In genomic region chr7:29303738-29304462, GRCm38 (mm10) we compare ENCODE assay signal across 8 mouse cellular contexts. TPM values are rescaled to one million over a fixed set of nuclear protein-coding genes. Genes with fewer than 3 reads are reported as not detected.
DNase-seq lines count a peak whose midpoint lies in the region; ATAC-seq and TF ChIP-seq lines count a peak whose summit lies in the region.

Gene Dpf1, plus strand, starts transcription at chr7:29303951.

- no peak for TF ChIP-seq CTCF in C2C12 (IDR thresholded peaks at IDR 0.05; ENCODE audit: control insufficient read depth, insufficient read depth, insufficient read length)
- no peak for TF ChIP-seq CTCF in heart, adult 2 months (IDR thresholded peaks at IDR 0.05)
- no peak for TF ChIP-seq CTCF in kidney, adult 2 months (conservative IDR thresholded peaks at IDR 0.05; ENCODE audit: insufficient read depth, insufficient read length, low read depth, low read length)

- peak; percentile 85 for ATAC-seq in embryonic facial prominence, embryonic 11.5 days (replicated peaks; ENCODE audit: insufficient number of reproducible peaks, low FRiP score, low TSS enrichment, low read depth)
- peak; percentile 71 for ATAC-seq in limb, embryonic 12.5 days (ENCODE audit: insufficient number of reproducible peaks, insufficient read depth, low FRiP score, low TSS enrichment, low read depth)
- peak; percentile 88 for ATAC-seq in midbrain, embryonic 13.5 days

- peak within 1 kb of the TSS; percentile 90 for H3ac ChIP-seq in C2C12 (ENCODE audit: control insufficient read depth, insufficient read length, low read depth)

- H3K36me3 ChIP-seq in C2C12 (ENCODE audit: control insufficient read depth, insufficient read depth) = no peaks in the 10 kb centered on the region
- no peaks in the 10 kb centered on the region for H3K36me3 ChIP-seq in embryonic facial prominence, embryonic 11.5 days (replicated peaks; ENCODE audit: control insufficient read depth, insufficient read depth, low read depth, low read length)
- no peaks in the 10 kb centered on the region for H3K36me3 ChIP-seq in heart, adult 2 months (ENCODE audit: control insufficient read depth, insufficient read depth, low read length)
- no peaks in the 10 kb centered on the region for H3K36me3 ChIP-seq in kidney, adult 2 months (ENCODE audit: control insufficient read depth, insufficient read depth, low read length)
- no peaks in the 10 kb centered on the region for H3K36me3 ChIP-seq in limb, embryonic 12.5 days
- no peaks in the 10 kb centered on the region for H3K36me3 ChIP-seq in midbrain, embryonic 13.5 days
- H3K36me3 ChIP-seq in splenic B cell, adult 2 months (ENCODE audit: control insufficient read depth, insufficient read depth, low read length, poor library complexity, severe bottlenecking) = no peaks in the 10 kb centered on the region

- intact Hi-C loops in heart, adult 2 months (cut with DNase I) = loop anchor here (5.0 kb wide), 1 partner anchor 322 kb away; the partner anchor contains the start of genes Eif3k and Map4k1

- H3K27me3 ChIP-seq in C2C12 (ENCODE audit: control insufficient read depth, insufficient read depth, insufficient read length) = no peaks in the 10 kb centered on the region
- 0 out of 2 replicates have a peak, but pooled peaks cover 2% of the 10 kb centered on the region for H3K27me3 ChIP-seq in embryonic facial prominence, embryonic 11.5 days (ENCODE audit: control insufficient read depth, insufficient read depth, low read length)
- peaks cover 11% of the 10 kb centered on the region for H3K27me3 ChIP-seq in heart, adult 2 months (ENCODE audit: control insufficient read depth, insufficient read depth, low read length)
- peaks cover 4% of the 10 kb centered on the region; the same call in 1 of the 2 replicates for H3K27me3 ChIP-seq in kidney, adult 2 months (replicated peaks; ENCODE audit: control insufficient read depth, insufficient read depth, low read length)
- peaks cover 17% of the 10 kb centered on the region; the same call in 1 of the 2 replicates for H3K27me3 ChIP-seq in limb, embryonic 12.5 days
- H3K27me3 ChIP-seq in midbrain, embryonic 13.5 days = no peaks in the 10 kb centered on the region
- no peaks in the 10 kb centered on the region; the same call in 1 of the 2 replicates for H3K27me3 ChIP-seq in splenic B cell, adult 2 months (ENCODE audit: control insufficient read depth, insufficient read depth, low read length, poor library complexity, severe bottlenecking)

- peak within 1 kb of the TSS; percentile 53 for H3K4me3 ChIP-seq in C2C12 (ENCODE audit: insufficient read depth, poor library complexity, severe bottlenecking)
- peak within 1 kb of the TSS; percentile 58 for H3K4me3 ChIP-seq in embryonic facial prominence, embryonic 11.5 days (ENCODE audit: low read depth, low read length)
- peak within 1 kb of the TSS; percentile 17; the same call in 1 of the 2 replicates for H3K4me3 ChIP-seq in heart, adult 2 months
- H3K4me3 ChIP-seq in kidney, adult 2 months (ENCODE audit: insufficient read depth, low read depth, low read length) = peak within 1 kb of the TSS; percentile 9; the same call in 1 of the 2 replicates
- H3K4me3 ChIP-seq in limb, embryonic 12.5 days (replicated peaks) = peak within 1 kb of the TSS; percentile 61
- H3K4me3 ChIP-seq in midbrain, embryonic 13.5 days (replicated peaks) = peak within 1 kb of the TSS; percentile 75

- H3K79me3 ChIP-seq in C2C12 (ENCODE audit: low read depth) = no peaks in the 10 kb centered on the region

- no peaks in the 10 kb centered on the region for H3K79me2 ChIP-seq in C2C12 (ENCODE audit: control insufficient read depth, insufficient read depth)
- H3K79me2 ChIP-seq in heart, adult 2 months (replicated peaks; ENCODE audit: control insufficient read depth, insufficient read depth, low read length) = no peaks in the 10 kb centered on the region

- H3K4me1 ChIP-seq in embryonic facial prominence, embryonic 11.5 days (ENCODE audit: control insufficient read depth, insufficient read depth, low read length) = peaks cover 8% of the 10 kb centered on the region
- peaks cover 1% of the 10 kb centered on the region for H3K4me1 ChIP-seq in heart, adult 2 months (ENCODE audit: control insufficient read depth, insufficient read depth, low read length)
- H3K4me1 ChIP-seq in kidney, adult 2 months (ENCODE audit: control insufficient read depth, insufficient read depth, low read length) = 0 out of 2 replicates have a peak, but pooled peaks cover 5% of the 10 kb centered on the region
- H3K4me1 ChIP-seq in limb, embryonic 12.5 days (replicated peaks) = peaks cover 50% of the 10 kb centered on the region
- H3K4me1 ChIP-seq in midbrain, embryonic 13.5 days (replicated peaks) = peaks cover 52% of the 10 kb centered on the region

- H3K9me3 ChIP-seq in embryonic facial prominence, embryonic 11.5 days (replicated peaks; ENCODE audit: control insufficient read depth, low read length) = no peaks in the 10 kb centered on the region
- H3K9me3 ChIP-seq in limb, embryonic 12.5 days = no peaks in the 10 kb centered on the region
- no peaks in the 10 kb centered on the region for H3K9me3 ChIP-seq in midbrain, embryonic 13.5 days

- H3K9ac ChIP-seq in embryonic facial prominence, embryonic 11.5 days (replicated peaks; ENCODE audit: low read length) = peak within 1 kb of the TSS; percentile 63
- no peak within 1 kb of the TSS for H3K9ac ChIP-seq in heart, adult 2 months (ENCODE audit: low read depth, low read length)
- H3K9ac ChIP-seq in limb, embryonic 12.5 days (replicated peaks) = peak within 1 kb of the TSS; percentile 71
- H3K9ac ChIP-seq in midbrain, embryonic 13.5 days (replicated peaks) = peak within 1 kb of the TSS; percentile 88

- DNase-seq in adrenal gland, postnatal 10 days = peak; percentile 86
- peak; percentile 94 for DNase-seq in embryonic facial prominence, embryonic 11.5 days (ENCODE audit: low spot score)
- DNase-seq in heart, adult 2 months = peak; percentile 70 to 76
- DNase-seq in kidney, adult 2 months = peak; percentile 62
- peak; percentile 53 for DNase-seq in splenic B cell, adult 2 months (ENCODE audit: low read depth, low spot score)

- peak within 1 kb of the TSS; percentile 28; the same call in 1 of the 2 replicates for H3K27ac ChIP-seq in embryonic facial prominence, embryonic 11.5 days (replicated peaks; ENCODE audit: low read depth, low read length)
- no peak within 1 kb of the TSS for H3K27ac ChIP-seq in heart, adult 2 months
- H3K27ac ChIP-seq in kidney, adult 2 months (ENCODE audit: insufficient read depth, low read depth, low read length) = no peak within 1 kb of the TSS
- H3K27ac ChIP-seq in limb, embryonic 12.5 days = no peak within 1 kb of the TSS
- H3K27ac ChIP-seq in midbrain, embryonic 13.5 days = peak within 1 kb of the TSS; percentile 96

- TF ChIP-seq POLR2A in heart, adult 2 months (IDR thresholded peaks at IDR 0.05; ENCODE audit: insufficient read depth, low read depth, low read length) = no peak
- no peak for TF ChIP-seq POLR2A in kidney, adult 2 months (IDR thresholded peaks at IDR 0.05; ENCODE audit: low read depth, low read length)

- H3K4me2 ChIP-seq in embryonic facial prominence, embryonic 11.5 days (ENCODE audit: low read depth, low read length) = peak within 1 kb of the TSS; percentile 87
- H3K4me2 ChIP-seq in limb, embryonic 12.5 days = peak within 1 kb of the TSS; percentile 98
- peak within 1 kb of the TSS; percentile 92 for H3K4me2 ChIP-seq in midbrain, embryonic 13.5 days (replicated peaks)

- under 1% methylated on average over 61 of the region's 67 CpGs for WGBS in embryonic facial prominence, embryonic 11.5 days
- WGBS in heart, adult 2 months = under 1% methylated on average over 66 of the region's 67 CpGs
- under 1% methylated on average over 67 of the region's 67 CpGs for WGBS in kidney, adult 2 months
- under 1% methylated on average over 62 of the region's 67 CpGs for WGBS in limb, embryonic 12.5 days
- WGBS in midbrain, embryonic 13.5 days = under 1% methylated on average over 63 of the region's 67 CpGs

- TF ChIP-seq EP300 in heart, adult 2 months (IDR thresholded peaks at IDR 0.05; ENCODE audit: insufficient read depth, low read depth, low read length) = no peak

TF ChIP-seq in C2C12, 6 proteins besides CTCF, POLR2A, EP300 and RAD21:
- no peak for TF ChIP-seq CEBPB (IDR thresholded peaks at IDR 0.05; ENCODE audit: low read depth)
- TF ChIP-seq MYOD1 (IDR thresholded peaks at IDR 0.05; ENCODE audit: control insufficient read depth, insufficient read length, low read depth) = no peak
- no peak for TF ChIP-seq FOSL1 (IDR thresholded peaks at IDR 0.05; ENCODE audit: insufficient read depth, low read length, poor library complexity, severe bottlenecking)
- TF ChIP-seq MYOG (IDR thresholded peaks at IDR 0.05; ENCODE audit: control insufficient read depth, extremely low read depth, insufficient read length) = no peak
- TF ChIP-seq USF1 (IDR thresholded peaks at IDR 0.05; ENCODE audit: low read depth) = no peak
- TF ChIP-seq MAX (IDR thresholded peaks at IDR 0.05) = no peak

RNA-seq across cellular contexts. Expression of gene Dpf1, which starts in this region (rescaled TPM):
- polyA plus RNA-seq in C2C12 (2012; fragmentation: generic; extraction: Trizol) = 14.3 TPM
- 1 to 10 TPM; 1.4 to 2.6 TPM for total RNA-seq in adrenal gland, postnatal 10 days (2021)
- 19.8 and 27.9 TPM in 2 replicates for polyA plus RNA-seq in embryonic facial prominence, embryonic 11.5 days (2014; fragmentation: Nextera tagmentation; extraction: Ambion mirVana)
- under 1 TPM in 1 of 2 experiments, not detected in 1; 0.27 TPM for total RNA-seq in heart, adult 2 months (2021)
- 0.21 and 0.38 TPM in 2 replicates for polyA plus RNA-seq in heart, adult 2 months (2012; rRNA removed)
- polyA plus RNA-seq in kidney, adult 2 months (2012; rRNA removed) = 0.07 and 0.11 TPM in 2 replicates
- polyA plus RNA-seq in limb, embryonic 12.5 days (2016; fragmentation: Nextera tagmentation; extraction: Ambion mirVana) = 22.4 and 23.7 TPM in 2 replicates
- 201 and 213 TPM in 2 replicates for polyA plus RNA-seq in midbrain, embryonic 13.5 days (2015; fragmentation: Nextera tagmentation; extraction: Ambion mirVana)

Comparison
In these comparisons a context has a peak if more than half of its experiments do, and no peak if none do; other contexts are left out.
1. RNA of gene Dpf1 (polyA plus RNA-seq): 201 to 213 TPM in midbrain, embryonic 13.5 days, 22.4 to 23.7 TPM in limb, embryonic 12.5 days, 19.8 to 27.9 TPM in embryonic facial prominence, embryonic 11.5 days and 14.3 TPM in C2C12 (single experiment); 0.21 to 0.38 TPM in heart, adult 2 months and 0.07 to 0.11 TPM in kidney, adult 2 months; every median in the first group is over 10 times any median in the second.
2. Peak in DNase-seq and H3K4me3 ChIP-seq in heart, adult 2 months; RNA of the gene not detected or under 1 TPM.
3. Peak in DNase-seq and H3K4me3 ChIP-seq in kidney, adult 2 months; RNA of the gene not detected or under 1 TPM.
4. H3K4me3 ChIP-seq: peak in every context shown above with its lines; median percentile 75 in midbrain, embryonic 13.5 days; 61 in limb, embryonic 12.5 days; 58 in embryonic facial prominence, embryonic 11.5 days; 53 in C2C12; 17 in heart, adult 2 months; 9 in kidney, adult 2 months.
5. H3K27ac ChIP-seq: peak in embryonic facial prominence, embryonic 11.5 days (single experiment) and midbrain, embryonic 13.5 days (single experiment); none in heart, adult 2 months (single experiment), kidney, adult 2 months (single experiment) and limb, embryonic 12.5 days (single experiment).
6. Peak in every context shown above with its lines, with median percentiles within 50 percentile points of each other: DNase-seq, ATAC-seq and H3K4me2 ChIP-seq.